ENCODE assay signal across 9 mouse cellular contexts in the genomic region with DNA sequence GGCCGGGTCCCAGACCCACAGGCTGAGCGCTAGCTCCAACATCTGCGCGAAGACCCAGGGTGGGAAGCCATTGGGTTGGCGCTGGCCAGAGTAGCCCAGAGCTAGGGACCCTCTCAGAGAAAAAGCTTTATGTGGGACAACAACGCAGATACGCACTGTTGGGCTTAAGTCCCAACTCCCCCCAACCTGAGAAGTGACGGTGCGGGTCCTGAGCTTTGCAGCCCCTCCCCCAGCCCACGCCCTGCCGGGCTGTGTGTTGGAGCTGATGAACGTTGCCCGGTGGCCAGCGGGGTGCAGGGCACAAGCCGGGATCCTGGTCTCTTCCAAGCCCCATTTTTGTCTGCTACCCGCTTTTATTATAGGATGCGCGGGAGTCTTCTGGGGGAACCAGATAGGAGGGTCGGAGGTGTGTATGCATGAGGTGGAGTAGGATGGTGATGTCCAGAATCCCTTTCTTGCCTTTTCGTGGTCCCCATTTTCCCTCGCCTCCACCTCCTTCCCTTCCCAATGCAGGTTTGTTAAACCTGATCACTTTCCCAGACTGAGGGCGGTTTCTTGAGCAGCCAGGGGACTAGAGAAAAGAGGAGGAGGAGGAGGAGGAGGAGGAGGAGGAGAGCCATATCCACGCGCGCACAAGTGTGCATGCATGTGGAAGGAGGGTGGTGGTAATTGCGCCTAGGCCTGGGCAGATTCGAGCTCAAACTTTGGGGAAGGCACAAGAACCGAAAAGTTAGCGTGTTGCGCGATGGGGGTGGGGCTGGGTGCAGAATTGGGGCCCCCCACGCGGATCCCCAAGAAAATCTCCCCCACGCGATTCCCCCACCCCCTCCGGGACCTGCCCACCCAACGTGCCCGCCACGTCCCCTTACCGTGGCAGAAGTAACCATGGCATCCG. TPM values are rescaled to one million over a fixed set of nuclear protein-coding genes. Genes with fewer than 3 reads are reported as not detected.
DNase-seq lines count a peak whose midpoint lies in the region; ATAC-seq and TF ChIP-seq lines count a peak whose summit lies in the region.
"Had no signal": no experiment of that assay in that cellular context is flagged by ENCODE, and none has a peak within 500 bp of the region (broad histone marks: within the 10 kb centered on the region; RNA-seq: fewer than 3 reads in every experiment).

No protein-coding gene starts in this region.

- peak; percentile 94 for DNase-seq in heart, adult 11 months
- DNase-seq in heart, postnatal 10 days: no peak
- peak; percentile 53 to 56 for DNase-seq in cerebellum, postnatal 36 days
- DNase-seq in heart, postnatal 4 days: peak; percentile 12
- no peak for DNase-seq in liver, embryonic 13.5 days
- no peak for DNase-seq in thymus, adult 2 months
- no peak for DNase-seq in testis, postnatal 10 days (ENCODE audit: low spot score)

- peak overlapping the region; percentile 43 for H3K4me2 ChIP-seq in liver, embryonic 13.5 days

- no peaks in the 10 kb centered on the region for H3K4me1 ChIP-seq in liver, embryonic 13.5 days (replicated peaks)
- H3K4me1 ChIP-seq in thymus, adult 2 months (replicated peaks; ENCODE audit: control insufficient read depth, insufficient read depth, low read length): no peaks in the 10 kb centered on the region

- H3K4me3 ChIP-seq in liver, embryonic 13.5 days (replicated peaks): peak overlapping the region; percentile 30
- H3K4me3 ChIP-seq in thymus, adult 2 months (ENCODE audit: control insufficient read depth, insufficient read depth, low read length): no peak overlapping the region
- H3K4me3 ChIP-seq: erythroblast, embryonic 14.5 days had no signal

- no peak for TF ChIP-seq CTCF in thymus, adult 2 months (IDR thresholded peaks at IDR 0.05; ENCODE audit: borderline replicate concordance, control insufficient read depth, extremely low read depth, insufficient read depth, low read length, poor library complexity)

- no peak for ATAC-seq in liver, embryonic 13.5 days (ENCODE audit: low read depth)
- no peak for ATAC-seq in monocyte, adult 5-6 weeks (replicated peaks; ENCODE audit: insufficient number of reproducible peaks, low FRiP score, low TSS enrichment, poor library complexity, severe bottlenecking)

- intact Hi-C loops in heart, postnatal 10 days (cut with DNase I): loop anchor here (10.0 kb wide), 1 partner anchor 739 kb away; no protein-coding TSS in a partner anchor

- H3K27me3 ChIP-seq in liver, embryonic 13.5 days: peaks cover 66% of the 10 kb centered on the region
- no peaks in the 10 kb centered on the region; the same call in 1 of the 2 replicates for H3K27me3 ChIP-seq in thymus, adult 2 months (ENCODE audit: control insufficient read depth, insufficient read depth, low read length)

- H3K36me3 ChIP-seq in liver, embryonic 13.5 days: no peaks in the 10 kb centered on the region
- no peaks in the 10 kb centered on the region for H3K36me3 ChIP-seq in thymus, adult 2 months (ENCODE audit: control insufficient read depth, insufficient read depth, low read length)

- TF ChIP-seq POLR2A in thymus, adult 2 months (IDR thresholded peaks at IDR 0.05; ENCODE audit: control insufficient read depth, extremely low read depth, insufficient read depth, low read length, poor library complexity): no peak

- H3K9ac ChIP-seq in liver, embryonic 13.5 days: no peak overlapping the region

- no peak overlapping the region for H3K27ac ChIP-seq in liver, embryonic 13.5 days
- H3K27ac ChIP-seq in thymus, adult 2 months (ENCODE audit: control insufficient read depth, insufficient read depth, low read length): no peak overlapping the region

- H3K9me3 ChIP-seq in liver, embryonic 13.5 days (replicated peaks): no peaks in the 10 kb centered on the region

- WGBS in liver, embryonic 13.5 days (ENCODE audit: insufficient replicate concordance): 2% methylated on average over 41 of the region's 41 CpGs
- 11% methylated on average over 40 of the region's 41 CpGs for WGBS in thymus, adult 2 months

RNA-seq across cellular contexts. Expression of gene Ntf3, which starts 2.6 kb away (rescaled TPM):
- 1 to 10 TPM; 3.7 to 4.3 TPM for total RNA-seq in heart, postnatal 10 days (2021)
- 1 to 10 TPM; 3.1 to 3.2 TPM for total RNA-seq in heart, postnatal 4 days (2021)
- polyA plus RNA-seq in liver, embryonic 13.5 days (2015; fragmentation: Nextera tagmentation; extraction: Ambion mirVana): 0.81 and 0.97 TPM in 2 replicates
- polyA plus RNA-seq in thymus, adult 2 months (2012; rRNA removed): 0.40 and 0.42 TPM in 2 replicates
- not detected in 3 replicates for total RNA-seq in monocyte, adult 5-6 weeks (2017)
- polyA plus RNA-seq: erythroblast, embryonic 14.5 days had no signal

Comparison
In these comparisons a context has a peak if more than half of its experiments do, and no peak if none do; other contexts are left out.
1. DNase-seq: peak in heart, adult 11 months (single experiment), cerebellum, postnatal 36 days (2 of 2) and heart, postnatal 4 days (single experiment); none in heart, postnatal 10 days (0 of 2), liver, embryonic 13.5 days (single experiment), thymus, adult 2 months (single experiment) and testis, postnatal 10 days (single experiment).